Mouse (Mus musculus) heart, embryonic 11.5 days (tissue): ENCODE measurements around the gene Inhbc. TPM values are rescaled to one million over a fixed set of nuclear protein-coding genes. Genes with fewer than 3 reads are reported as not detected.

Source experiments
- ATAC-seq: fragments of 200-750 bp; cut with Nextera tagmentation; replicated peaks from 2 replicates; pipeline ENCODE4 v1.8.0; 2017; ENCODE audit warnings: moderate library complexity; ENCODE audit not compliant: insufficient number of reproducible peaks, low FRiP score, low TSS enrichment
- H3K27ac ChIP-seq: fragments of 300-500 bp; sonication (generic); 2 replicates; pipeline ENCODE4 v1.5.1; 2014; ENCODE audit warnings: mild to moderate bottlenecking, low read depth, low read length
- H3K27me3 ChIP-seq: fragments of 300-500 bp; sonication (generic); 2 replicates; pipeline ENCODE4 v1.6.1; 2014; ENCODE audit warnings: mild to moderate bottlenecking, low read length, mixed read lengths; ENCODE audit not compliant: control insufficient read depth, insufficient read depth
- H3K36me3 ChIP-seq: fragments of 300-500 bp; sonication (generic); 2 replicates; pipeline ENCODE4 v1.6.1; 2014; ENCODE audit warnings: mild to moderate bottlenecking, low read length, moderate library complexity, mixed read lengths; ENCODE audit not compliant: control insufficient read depth, insufficient read depth
- H3K4me1 ChIP-seq: fragments of 300-500 bp; sonication (generic); 2 replicates; pipeline ENCODE4 v1.6.1; 2014; ENCODE audit warnings: low read length; ENCODE audit not compliant: control insufficient read depth, insufficient read depth
- H3K4me2 ChIP-seq: fragments of 300-500 bp; sonication (generic); 2 replicates; pipeline ENCODE4 v1.6.1; 2014; ENCODE audit warnings: mild to moderate bottlenecking, moderate library complexity
- H3K4me3 ChIP-seq: fragments of 300-500 bp; sonication (generic); 2 replicates; pipeline ENCODE4 v1.5.1; 2014; ENCODE audit warnings: low read depth, low read length
- H3K9ac ChIP-seq: fragments of 300-500 bp; sonication (generic); 2 replicates; pipeline ENCODE4 v1.6.1; 2014; ENCODE audit warnings: mild to moderate bottlenecking, low read depth, low read length, moderate library complexity
- H3K9me3 ChIP-seq: fragments of 300-500 bp; sonication (generic); replicated peaks from 2 replicates; pipeline ENCODE4 v1.6.1; 2016; ENCODE audit warnings: low read length; ENCODE audit not compliant: control insufficient read depth
- WGBS: fragments of 180-500 bp; shearing (Covaris S2); extraction: QIAGEN DNeasy Blood & Tissue Kit; methylation state at CpG from one replicate; pipeline ENCODE4 v1.1.7; 2014; ENCODE audit not compliant: insufficient replicate concordance; 5-methylcytosine and 5-hydroxymethylcytosine counted together
- polyA plus RNA-seq: library from polyadenylated mRNA; unstranded; fragments of >200 nt; fragmentation: Nextera tagmentation; extraction: Ambion mirVana; gene quantifications from 2 replicates; pipeline ENCODE4 v1.2.1, GENCODE M21; 2014

The Inhbc gene
- polyA plus RNA-seq, 1 experiment from 2014 or later = 0.19 TPM

DNA sequence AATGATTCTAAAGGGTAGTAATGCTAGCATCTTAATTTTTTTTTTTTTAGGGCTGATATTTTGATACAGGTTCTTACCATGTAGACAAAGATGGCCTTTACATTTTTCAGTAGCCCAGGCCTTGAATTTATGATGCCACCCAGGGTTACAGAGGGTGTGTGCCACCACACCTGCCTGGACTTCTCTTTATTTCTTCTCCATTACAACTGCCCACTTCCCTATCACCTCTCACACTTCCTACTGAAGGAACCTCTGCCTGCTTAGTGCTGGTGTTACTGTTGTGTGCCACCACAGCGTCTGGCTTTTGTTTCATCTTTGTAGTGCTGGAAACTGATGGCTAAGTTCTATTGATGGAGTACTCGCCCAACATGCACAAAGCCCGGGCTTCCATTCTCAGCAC lies 9.5 kb downstream of the Inhbc start:
- Histone ChIP-seq H3K4me2 (no peak overlapping the region), H3K36me3 (no peaks in the 10 kb centered on the region), H3K9me3 (no peaks in the 10 kb centered on the region), H3K27ac (no peak overlapping the region), H3K27me3 (no peaks in the 10 kb centered on the region), H3K9ac (no peak overlapping the region), H3K4me1 (no peaks in the 10 kb centered on the region), H3K4me3 (no peak overlapping the region)
- WGBS = 77% methylated on average over 3 of the region's 3 CpGs
- no peak for ATAC-seq

DNA sequence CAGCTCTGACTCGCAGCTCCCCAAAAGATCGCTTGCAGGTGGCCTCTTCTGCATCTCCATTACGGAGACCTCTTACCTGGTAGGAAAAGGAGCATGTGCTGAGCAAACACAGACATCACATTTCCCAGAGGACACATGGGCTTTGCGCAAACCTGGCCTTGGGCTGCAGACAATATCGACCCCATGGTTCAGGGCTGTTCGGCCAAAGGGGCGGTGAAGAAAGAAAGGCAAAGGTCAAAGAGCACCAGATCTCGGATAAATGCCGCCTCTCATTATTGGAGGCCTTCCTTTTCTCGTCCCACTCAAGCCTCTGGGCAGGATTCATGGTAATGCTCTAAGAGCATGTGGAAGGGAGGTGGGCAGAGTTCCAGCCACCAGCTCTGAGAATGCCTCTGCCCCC lies 14.9 kb downstream of the Inhbc start:
- H3K27ac ChIP-seq = no peak overlapping the region
- no peak overlapping the region for H3K9ac ChIP-seq
- H3K27me3 ChIP-seq = peaks cover 8% of the 10 kb centered on the region; the same call in 1 of the 2 replicates
- ATAC-seq = no peak
- 77% methylated on average over 10 of the region's 10 CpGs for WGBS
- H3K4me1 ChIP-seq = no peaks in the 10 kb centered on the region
- H3K4me3 ChIP-seq = no peak overlapping the region
- no peaks in the 10 kb centered on the region for H3K36me3 ChIP-seq
- H3K4me2 ChIP-seq = no peak overlapping the region
- H3K9me3 ChIP-seq = no peaks in the 10 kb centered on the region

DNA sequence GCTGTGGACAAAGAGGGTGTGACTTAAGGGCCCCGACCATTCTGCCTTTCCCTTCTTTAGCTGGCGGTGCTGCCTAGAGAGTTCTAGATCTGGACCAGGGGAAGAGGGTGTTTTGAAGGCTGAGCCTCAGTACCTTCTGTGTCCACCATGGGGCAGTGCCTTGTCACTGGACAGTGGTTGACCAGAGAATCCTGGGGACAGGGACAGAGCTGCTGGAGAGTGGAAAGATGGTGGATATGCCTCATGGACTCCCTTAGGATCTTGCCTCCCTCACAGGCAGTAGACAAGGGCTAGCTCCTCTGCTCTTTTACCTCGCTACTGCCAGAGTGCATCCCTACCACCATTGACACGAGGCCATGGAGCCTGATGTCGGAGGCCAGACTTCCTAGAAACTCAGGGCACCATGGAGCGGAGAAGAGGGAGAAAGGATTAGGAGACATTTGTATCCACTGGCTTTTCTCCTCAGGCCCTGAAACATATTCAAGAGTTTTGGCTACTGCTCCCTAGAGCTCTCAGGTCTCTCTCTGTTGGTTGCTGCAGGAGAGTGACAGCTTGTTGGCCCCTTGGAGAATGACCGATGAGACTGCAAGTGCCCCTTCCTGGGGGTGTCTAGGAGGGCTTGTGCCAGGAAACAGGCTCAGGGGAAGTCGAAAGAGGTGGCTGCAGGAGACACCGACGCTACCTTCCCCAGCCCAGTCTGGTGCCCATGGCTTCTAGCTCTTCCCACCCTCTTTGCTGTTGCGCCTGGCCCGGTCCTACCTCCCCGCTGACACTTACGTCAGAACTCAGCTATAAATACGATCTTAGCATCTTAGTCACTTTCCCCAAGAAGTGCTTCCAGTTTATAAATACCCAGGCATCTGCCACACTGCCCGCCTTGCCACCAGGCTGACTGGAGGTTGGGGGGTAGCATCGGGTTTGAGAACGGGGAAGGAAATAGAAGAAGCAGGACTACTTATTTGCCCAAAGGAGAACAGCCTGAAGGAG lies 16.0 kb downstream of the Inhbc start, which contains the start of gene Inhbe:
Gene Inhbe, minus strand, starts transcription at position 503 of the 987 bp plus-strand sequence.
- H3K9ac ChIP-seq = no peak within 1 kb of the TSS
- no peaks in the 10 kb centered on the region for H3K9me3 ChIP-seq
- H3K4me2 ChIP-seq = no peak within 1 kb of the TSS
- no peaks in the 10 kb centered on the region for H3K36me3 ChIP-seq
- no peaks in the 10 kb centered on the region for H3K4me1 ChIP-seq
- H3K4me3 ChIP-seq = no peak within 1 kb of the TSS
- no peak for ATAC-seq
- no peak within 1 kb of the TSS for H3K27ac ChIP-seq
- H3K27me3 ChIP-seq = peaks cover 11% of the 10 kb centered on the region
- 78% methylated on average over 18 of the region's 18 CpGs for WGBS

DNA sequence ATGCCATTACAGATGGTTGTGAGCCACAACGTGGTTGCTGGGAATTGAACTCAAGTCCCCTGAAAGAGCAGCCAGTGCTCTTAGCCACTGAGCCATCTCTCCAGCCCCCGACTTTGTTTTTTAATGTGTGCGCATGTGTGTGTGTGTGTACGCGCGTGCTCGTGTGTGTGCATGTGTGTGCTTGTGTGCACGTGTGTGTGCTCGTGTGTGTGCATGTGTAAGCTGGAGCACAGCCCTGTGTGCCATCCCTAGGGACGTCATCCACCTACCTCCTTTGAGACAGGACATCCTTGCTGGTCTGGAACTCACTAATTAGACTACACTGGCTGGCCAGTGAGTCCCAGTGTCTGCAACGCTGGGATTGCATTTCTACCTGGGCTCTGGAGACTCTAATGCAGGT lies 17.5 kb downstream of the Inhbc start:
- H3K9ac ChIP-seq = no peak overlapping the region
- ATAC-seq = no peak
- H3K4me2 ChIP-seq = no peak overlapping the region
- no peaks in the 10 kb centered on the region for H3K9me3 ChIP-seq
- no peaks in the 10 kb centered on the region for H3K4me1 ChIP-seq
- H3K4me3 ChIP-seq = no peak overlapping the region
- no peaks in the 10 kb centered on the region for H3K36me3 ChIP-seq
- peaks cover 11% of the 10 kb centered on the region for H3K27me3 ChIP-seq
- no peak overlapping the region for H3K27ac ChIP-seq
- WGBS = 81% methylated on average over 11 of the region's 11 CpGs

DNA sequence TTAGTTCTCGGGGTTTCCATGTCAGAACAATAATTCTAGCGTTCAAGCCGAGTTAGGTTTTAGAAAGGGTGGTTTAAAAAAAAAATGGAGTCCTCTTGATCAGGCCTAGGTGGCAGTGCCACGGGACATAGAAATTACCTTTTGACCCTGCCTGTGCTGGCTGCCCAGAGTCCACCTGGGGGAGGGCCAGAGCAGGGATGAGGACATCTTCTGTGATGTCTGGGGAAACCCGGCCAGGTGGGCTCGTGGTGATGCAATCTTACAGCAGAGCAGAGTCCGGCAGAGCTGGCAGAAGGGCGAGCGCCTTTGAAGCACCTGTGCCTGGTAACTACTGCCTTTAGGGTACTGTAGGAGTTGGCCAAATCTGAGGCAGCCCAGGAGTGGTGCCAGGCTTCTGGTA lies 18.0 kb downstream of the Inhbc start:
- 77% methylated on average over 9 of the region's 9 CpGs for WGBS

DNA sequence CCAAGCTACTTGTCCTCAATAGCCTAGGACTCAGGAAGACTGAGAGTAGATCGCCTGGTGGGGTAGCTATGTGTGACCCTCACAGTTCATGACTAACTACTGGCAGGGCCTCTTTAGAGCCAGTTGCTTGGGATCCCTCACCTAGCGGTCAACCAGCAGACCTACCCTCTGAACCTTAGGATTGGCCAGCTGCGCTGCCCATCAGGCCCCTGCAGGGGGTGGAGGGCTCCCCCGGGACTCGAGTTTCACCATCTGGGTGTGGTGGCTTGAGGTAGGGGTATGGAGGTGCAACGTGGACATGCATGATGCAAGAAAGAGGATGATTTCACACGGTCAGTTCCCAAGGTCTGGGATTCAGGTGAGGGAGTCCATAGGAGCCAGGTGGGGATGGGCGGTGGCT lies 18.5 kb downstream of the Inhbc start:
- H3K27ac ChIP-seq = no peak overlapping the region
- no peak overlapping the region for H3K4me2 ChIP-seq
- peaks cover 11% of the 10 kb centered on the region for H3K27me3 ChIP-seq
- no peak overlapping the region for H3K4me3 ChIP-seq
- H3K4me1 ChIP-seq = no peaks in the 10 kb centered on the region
- WGBS = 45% methylated on average over 8 of the region's 8 CpGs
- no peaks in the 10 kb centered on the region for H3K36me3 ChIP-seq
- no peak overlapping the region for H3K9ac ChIP-seq
- ATAC-seq = no peak
- no peaks in the 10 kb centered on the region for H3K9me3 ChIP-seq

More for the DNA sequence above, 18.0 kb downstream of the Inhbc start:
- Histone ChIP-seq H3K4me2 (no peak overlapping the region), H3K36me3 (no peaks in the 10 kb centered on the region), H3K9ac (no peak overlapping the region), H3K4me3 (no peak overlapping the region), H3K27me3 (peaks cover 11% of the 10 kb centered on the region), H3K27ac (no peak overlapping the region), H3K9me3 (no peaks in the 10 kb centered on the region), H3K4me1 (no peaks in the 10 kb centered on the region)
- no peak for ATAC-seq

DNA sequence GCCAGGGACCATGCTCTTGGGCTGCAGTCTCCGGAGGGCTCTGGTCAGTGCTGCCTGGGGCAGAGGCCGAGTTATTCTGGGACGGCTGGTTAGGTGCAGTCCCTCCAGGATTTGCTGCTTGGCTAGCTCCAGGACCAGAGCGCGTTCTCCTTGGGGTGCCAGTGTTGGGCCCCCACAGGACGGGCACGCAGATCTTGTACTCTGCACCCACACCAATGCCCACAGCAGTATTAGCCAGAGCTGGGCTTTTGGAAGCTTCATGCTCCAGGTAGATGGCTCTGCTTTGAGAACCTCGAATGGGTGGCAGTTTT lies 19.0 kb downstream of the Inhbc start:
- ATAC-seq = no peak
- peak overlapping the region; percentile 59; the same call in 1 of the 2 replicates for H3K9ac ChIP-seq
- 75% methylated on average over 8 of the region's 8 CpGs for WGBS
- no peaks in the 10 kb centered on the region for H3K9me3 ChIP-seq
- no peak overlapping the region for H3K4me3 ChIP-seq
- H3K27ac ChIP-seq = no peak overlapping the region
- no peaks in the 10 kb centered on the region for H3K4me1 ChIP-seq
- peak overlapping the region; percentile 65 for H3K4me2 ChIP-seq
- H3K36me3 ChIP-seq = no peaks in the 10 kb centered on the region
- H3K27me3 ChIP-seq = peaks cover 11% of the 10 kb centered on the region

DNA sequence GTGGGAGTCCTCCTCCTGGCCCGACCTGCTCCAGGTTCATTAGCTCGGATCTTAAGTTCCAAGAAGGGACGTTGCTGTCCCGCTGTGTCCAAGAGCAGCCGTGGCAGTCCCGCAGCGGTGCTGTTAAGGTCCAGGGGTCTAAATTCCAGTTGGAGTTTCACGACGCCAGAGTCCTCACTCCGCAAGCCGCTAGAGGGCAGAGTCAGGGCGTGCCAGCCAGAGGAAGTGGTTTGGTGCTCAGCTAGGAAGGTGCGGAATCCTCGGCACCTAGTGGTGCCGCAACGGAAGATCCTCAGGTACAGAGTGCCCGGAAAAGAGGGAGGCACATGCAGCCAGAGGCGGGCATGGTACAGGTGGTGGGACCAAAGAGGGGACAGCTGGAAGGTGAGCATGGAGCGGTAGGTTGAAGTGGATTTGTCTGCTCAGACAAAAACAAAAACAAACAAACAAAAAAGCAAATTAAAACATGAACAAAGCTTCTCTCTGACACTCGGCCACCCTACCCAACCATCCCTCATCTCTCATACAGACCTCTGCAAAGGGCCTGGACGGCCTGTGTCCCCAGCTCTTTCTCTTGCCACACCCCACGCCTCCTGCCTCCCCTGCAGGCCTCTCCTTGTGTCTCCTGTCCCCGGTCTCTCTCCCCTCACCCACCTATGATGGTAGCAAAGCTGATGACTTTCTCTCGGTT lies 19.5 kb downstream of the Inhbc start:
- peak; percentile 70 for ATAC-seq
- H3K27ac ChIP-seq = no peak overlapping the region
- 12% methylated on average over 24 of the region's 24 CpGs for WGBS
- H3K4me2 ChIP-seq = peak overlapping the region; percentile 65
- no peaks in the 10 kb centered on the region for H3K4me1 ChIP-seq
- H3K9me3 ChIP-seq = no peaks in the 10 kb centered on the region
- peak overlapping the region; percentile 18; the same call in 1 of the 2 replicates for H3K4me3 ChIP-seq
- no peaks in the 10 kb centered on the region for H3K36me3 ChIP-seq
- peak overlapping the region; percentile 59; the same call in 1 of the 2 replicates for H3K9ac ChIP-seq
- peaks cover 11% of the 10 kb centered on the region for H3K27me3 ChIP-seq
